Mouse (Mus musculus) CH12.LX (cell line): ENCODE results near the gene Ptpn14. TPM values are rescaled to one million over a fixed set of nuclear protein-coding genes. Genes with fewer than 3 reads are reported as not detected.

Experiments used
- DNase-seq: peaks from one replicate; pipeline ENCODE4 v3.0.0-alpha.2; 2013; ENCODE audit errors: extremely low read depth
- H3K27ac ChIP-seq: 2 replicates; pipeline ENCODE4 v1.5.1; 2012; ENCODE audit warnings: low read depth, mild to moderate bottlenecking, control low read depth, moderate library complexity; ENCODE audit not compliant: insufficient read depth
- H3K27me3 ChIP-seq: replicated peaks from 2 replicates; pipeline ENCODE3; 2012; ENCODE audit warnings: inconsistent platforms
- H3K36me3 ChIP-seq, 2 experiments: replicated peaks in 1 of 2; 2 replicates each; pipeline versions ENCODE3 to v1.6.1; 2012; ENCODE audit warnings: inconsistent platforms in 1 of 2, low read length in 1 of 2, mild to moderate bottlenecking in 1 of 2, mixed read lengths in 1 of 2, moderate library complexity in 1 of 2; ENCODE audit not compliant: control insufficient read depth in 1 of 2, insufficient read depth in 1 of 2
- H3K4me1 ChIP-seq, 2 experiments: 2 replicates each; pipeline ENCODE4 v1.6.1; 2012; ENCODE audit warnings: inconsistent platforms in 1 of 2, moderate library complexity in 1 of 2; ENCODE audit not compliant: insufficient read depth in 2 of 2, control insufficient read depth in 1 of 2
- H3K4me2 ChIP-seq: 2 replicates; pipeline ENCODE4 v1.6.1; 2012; ENCODE audit warnings: low read depth, mild to moderate bottlenecking, control low read depth; ENCODE audit not compliant: poor library complexity, insufficient read depth, severe bottlenecking
- H3K4me3 ChIP-seq, 3 experiments: fragments of 150-350 bp in 1 of 3; sonication (generic) in 1 of 3; replicated peaks in 1 of 3; 2 replicates each; pipeline versions ENCODE3 to v1.5.1; 2011 to 2012; ENCODE audit warnings: low read depth in 2 of 3, low read length in 2 of 3, mild to moderate bottlenecking in 2 of 3, moderate library complexity in 2 of 3, control low read depth in 1 of 3, improper control_type of control experiment in 1 of 3, inconsistent platforms in 1 of 3, mixed read lengths in 1 of 3; ENCODE audit not compliant: poor library complexity in 1 of 3
- H3K79me2 ChIP-seq: replicated peaks from 2 replicates; pipeline ENCODE4 v1.6.1; 2012; ENCODE audit warnings: mild to moderate bottlenecking, moderate library complexity; ENCODE audit not compliant: control insufficient read depth, poor library complexity, insufficient read depth, severe bottlenecking; ENCODE audit errors: extremely low read depth
- H3K9ac ChIP-seq: 2 replicates; pipeline ENCODE4 v1.6.1; 2012; ENCODE audit warnings: low read depth, mild to moderate bottlenecking, control low read depth, moderate library complexity; ENCODE audit not compliant: insufficient read depth
- H3K9me3 ChIP-seq: replicated peaks from 2 replicates; pipeline ENCODE3; 2012; ENCODE audit warnings: low read length, inconsistent platforms, mixed read lengths
- BHLHE40 ChIP-seq: IDR thresholded peaks from 2 replicates; pipeline ENCODE4 v1.6.1; 2011; ENCODE audit warnings: mild to moderate bottlenecking, low read depth, low read length, improper control_type of control experiment
- CHD2 ChIP-seq: IDR thresholded peaks from 2 replicates; pipeline ENCODE4 v1.6.1; 2011; ENCODE audit warnings: low read length, improper control_type of control experiment
- CTCF ChIP-seq, 2 experiments: IDR thresholded peaks in 1 of 2; conservative IDR thresholded peaks in 1 of 2; 2 replicates each; pipeline ENCODE4 v1.5.1; 2011 to 2012; ENCODE audit warnings: low read depth in 2 of 2, low read length in 2 of 2, improper control_type of control experiment in 1 of 2, inconsistent platforms in 1 of 2, mild to moderate bottlenecking in 1 of 2, moderate library complexity in 1 of 2
- ELF1 ChIP-seq: IDR thresholded peaks from 2 replicates; pipeline ENCODE4 v1.6.1; 2014; ENCODE audit warnings: low read depth, mild to moderate bottlenecking, inconsistent platforms, low read length, improper control_type of control experiment
- ETS1 ChIP-seq: conservative IDR thresholded peaks from 2 replicates; pipeline ENCODE4 v1.6.1; 2012; ENCODE audit warnings: low read depth, mild to moderate bottlenecking, inconsistent platforms, low read length, improper control_type of control experiment, moderate library complexity
- IRF4 ChIP-seq: IDR thresholded peaks from 2 replicates; pipeline ENCODE4 v1.6.1; 2014; ENCODE audit warnings: low read depth, mild to moderate bottlenecking, inconsistent platforms, low read length, improper control_type of control experiment
- JUND ChIP-seq: conservative IDR thresholded peaks from 2 replicates; pipeline ENCODE4 v1.6.1; 2011; ENCODE audit warnings: low read depth, low read length, improper control_type of control experiment
- MAFK ChIP-seq: IDR thresholded peaks from 2 replicates; pipeline ENCODE4 v1.6.1; 2011; ENCODE audit warnings: low read length, improper control_type of control experiment; ENCODE audit not compliant: insufficient replicate concordance
- MAX ChIP-seq: IDR thresholded peaks from 2 replicates; pipeline ENCODE4 v1.6.1; 2011; ENCODE audit warnings: low read length, improper control_type of control experiment
- MEF2A ChIP-seq: IDR thresholded peaks from 2 replicates; pipeline ENCODE4 v1.6.1; 2014; ENCODE audit warnings: low read depth, mild to moderate bottlenecking, inconsistent platforms, low read length, improper control_type of control experiment, borderline replicate concordance
- MXI1 ChIP-seq: IDR thresholded peaks from 2 replicates; pipeline ENCODE4 v1.6.1; 2011; ENCODE audit warnings: mild to moderate bottlenecking, low read depth, low read length, improper control_type of control experiment
- NELFE ChIP-seq: IDR thresholded peaks from 2 replicates; pipeline ENCODE4 v1.6.1; 2011; ENCODE audit warnings: low read depth, low read length, improper control_type of control experiment
- NRF1 ChIP-seq: IDR thresholded peaks from 2 replicates; pipeline ENCODE4 v1.6.1; 2014; ENCODE audit warnings: low read depth, mild to moderate bottlenecking, inconsistent platforms, low read length, improper control_type of control experiment, moderate library complexity
- PAX5 ChIP-seq: IDR thresholded peaks from 2 replicates; pipeline ENCODE4 v1.6.1; 2012; ENCODE audit warnings: low read length, inconsistent platforms, mixed read lengths
- POLR2A ChIP-seq: IDR thresholded peaks from 2 replicates; pipeline ENCODE4 v1.6.1; 2011; ENCODE audit warnings: low read depth, mild to moderate bottlenecking, improper control_type of control experiment, low read length
- POLR2AphosphoS2 ChIP-seq: IDR thresholded peaks from 2 replicates; pipeline ENCODE4 v1.6.1; 2011; ENCODE audit warnings: low read depth, low read length, improper control_type of control experiment
- SIN3A ChIP-seq: IDR thresholded peaks from 2 replicates; pipeline ENCODE4 v1.6.1; 2012; ENCODE audit warnings: low read length, improper control_type of control experiment, inconsistent platforms
- TBP ChIP-seq: conservative IDR thresholded peaks from 2 replicates; pipeline ENCODE4 v1.6.1; 2011; ENCODE audit warnings: low read depth, low read length, improper control_type of control experiment
- UBTF ChIP-seq: IDR thresholded peaks from 2 replicates; pipeline ENCODE4 v1.6.1; 2012; ENCODE audit warnings: low read depth, mild to moderate bottlenecking, inconsistent platforms, low read length, improper control_type of control experiment, moderate library complexity
- USF2 ChIP-seq: conservative IDR thresholded peaks from 2 replicates; pipeline ENCODE4 v1.6.1; 2011; ENCODE audit warnings: low read depth, low read length, improper control_type of control experiment
- ZC3H11A ChIP-seq: IDR thresholded peaks from 2 replicates; pipeline ENCODE4 v1.6.1; 2012; ENCODE audit warnings: low read depth, mild to moderate bottlenecking, inconsistent platforms, low read length, improper control_type of control experiment
- ZNF384 ChIP-seq: IDR thresholded peaks from 2 replicates; pipeline ENCODE4 v1.6.1; 2012; ENCODE audit warnings: low read depth, low read length, improper control_type of control experiment, inconsistent platforms
- dilution Hi-C: fragments of 300-500 bp; cut with MboI; formaldehyde crosslinking; loops from 2 replicates; pipeline ENCODE4 v1.14.3; 2020; ENCODE audit warnings: low sequenced_read_pairs; ENCODE audit not compliant: extremely low pct_unique_long_range_greater_than_20kb, extremely low pct_ligation_motif_present
- in situ Hi-C: fragments of 300-500 bp; cut with MboI; formaldehyde crosslinking; loops from 3 replicates; pipeline ENCODE4 v1.14.3; 2019; ENCODE audit warnings: low sequenced_read_pairs, low pct_ligation_motif_present, low pct_unique_long_range_greater_than_20kb, mixed read lengths
- polyA plus RNA-seq: library from polyadenylated mRNA; unstranded; fragments of >175 nt; gene quantifications from 2 replicates; pipeline ENCODE4 v1.2.1, GENCODE M21; 2012; ENCODE audit warnings: low read depth; ENCODE audit not compliant: insufficient read length
- total RNA-seq, 2 experiments: library from RNA; depleted of rRNA; stranded (reverse); fragments of 300-350 nt in 1 of 2; fragments of >200 nt in 1 of 2; gene quantifications; 2 replicates each; pipeline ENCODE4 v1.2.3; 2012 to 2014

Gene Ptpn14
- total and polyA plus RNA-seq, 3 experiments = under 0.01 to 0.10 TPM; not detected in 1

- TF ChIP-seq UBTF = no peak
- peak; percentile 80 for TF ChIP-seq POLR2A
- TF ChIP-seq CTCF (conservative IDR thresholded peaks at IDR 0.05 in 1 of 2, IDR thresholded peaks at IDR 0.05 in 1 of 2; ENCODE audit: low read depth in 2 of 2, low read length in 2 of 2) = no peak
- no peak for TF ChIP-seq PAX5
- TF ChIP-seq NRF1 = peak; percentile 91
- TF ChIP-seq CHD2 = peak; percentile 72
- peak; percentile 64; the same call in 1 of the 2 replicates for TF ChIP-seq NELFE
- TF ChIP-seq JUND = no peak
- no peak for TF ChIP-seq IRF4
- TF ChIP-seq ETS1 = no peak
- no peak for TF ChIP-seq POLR2AphosphoS2
- no peak for TF ChIP-seq USF2
- no peak for TF ChIP-seq MAFK
- 0 out of 2 replicates have a peak, but pooled peaks have one; percentile 30 for TF ChIP-seq BHLHE40
- no peak for TF ChIP-seq ZNF384
- no peak for TF ChIP-seq MEF2A
- peak; percentile 81 for TF ChIP-seq ELF1
- peak; percentile 95 for TF ChIP-seq MXI1
- 0 out of 2 replicates have a peak, but pooled peaks have one; percentile 15 for TF ChIP-seq TBP
- peak; percentile 98 for TF ChIP-seq SIN3A
- peak; percentile 60; the same call in 1 of the 2 replicates for TF ChIP-seq MAX
Observed at GRCm38 (mm10) chr1:189687654-189688387, 40.2 kb upstream of the Ptpn14 start, which contains the start of gene Cenpf (continued).

GRCm38 (mm10) chr1:189688388-189688750, 39.7 kb upstream of the Ptpn14 start:
- TF ChIP-seq IRF4 = no peak
- no peak for TF ChIP-seq USF2
- TF ChIP-seq ZC3H11A = no peak
- no peak for TF ChIP-seq MAFK
- no peak overlapping the region for H3K27ac ChIP-seq
- peaks cover 8 to 24% of the 10 kb centered on the region in 2 experiments for H3K36me3 ChIP-seq

More at GRCm38 (mm10) chr1:189688388-189688750, 39.7 kb upstream of the Ptpn14 start:
- peak overlapping the region; percentile 71 for H3K9ac ChIP-seq
- peaks cover 10% of the 10 kb centered on the region for H3K27me3 ChIP-seq
- peak overlapping the region; percentile 63 to 76 (median 65) for H3K4me3 ChIP-seq
- peak overlapping the region; percentile 96 for H3K4me2 ChIP-seq
- H3K9me3 ChIP-seq = no peaks in the 10 kb centered on the region
- peaks cover 13% of the 10 kb centered on the region for H3K79me2 ChIP-seq
- H3K4me1 ChIP-seq = peaks cover 0 to 22% of the 10 kb centered on the region in 2 experiments; a peak in 2 of 4 replicates
- in situ Hi-C loops = no loop called here
- no peak for DNase-seq
- dilution Hi-C loops = no loop called here
